Comparison of ENCODE assay signal across 44 mouse cellular contexts in the genomic region with DNA sequence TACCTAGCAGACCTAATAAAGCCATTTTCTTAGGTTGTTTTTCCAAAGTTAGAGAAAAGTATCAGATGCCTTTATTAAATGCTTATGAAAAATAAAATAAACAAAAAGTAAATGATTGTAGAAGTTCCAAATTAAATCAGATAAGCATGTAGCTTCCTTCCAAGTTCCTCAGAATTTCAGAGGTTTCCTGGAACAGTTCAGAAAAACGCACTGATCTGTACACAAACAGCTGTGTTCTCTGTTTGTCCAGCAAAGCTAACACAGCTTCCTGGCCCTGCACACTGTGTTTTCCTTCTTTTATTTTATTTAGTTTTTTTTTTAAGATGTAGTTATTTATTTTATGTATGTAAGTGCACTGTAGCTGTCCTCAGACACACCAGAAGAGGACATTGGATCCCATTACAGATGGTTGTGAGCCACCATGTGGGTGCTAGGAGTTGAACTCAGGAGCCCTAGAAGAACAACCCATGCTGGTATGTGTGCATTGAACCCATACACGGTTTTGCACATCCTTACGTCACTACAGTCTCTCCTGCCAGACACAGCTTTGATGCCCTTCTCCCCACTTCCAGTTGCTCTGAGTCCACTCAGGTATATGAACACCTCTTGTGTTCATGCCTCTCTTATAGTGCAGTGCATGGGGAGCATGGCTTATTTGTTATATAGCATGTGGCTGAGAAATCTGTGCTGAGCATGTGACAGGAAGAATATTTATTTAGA. TPM values are rescaled to one million over a fixed set of nuclear protein-coding genes. Genes with fewer than 3 reads are reported as not detected.
"Had no signal": no experiment of that assay in that cellular context is flagged by ENCODE, and none has a peak within 500 bp of the region (broad histone marks: within the 10 kb centered on the region; RNA-seq: fewer than 3 reads in every experiment).

No protein-coding gene starts in this region.

- H3K4me3 ChIP-seq: left cerebral cortex, adult 2 months; limb, embryonic 10.5 days; limb, embryonic 12.5 days; limb, embryonic 13.5 days; limb, embryonic 15.5 days; liver, embryonic 13.5 days; liver, embryonic 15.5 days; lung, embryonic 15.5 days; megakaryocyte, embryonic 14.5 days; midbrain, embryonic 10.5 days; midbrain, embryonic 12.5 days; midbrain, embryonic 13.5 days; midbrain, embryonic 15.5 days; myocyte; neural tube, embryonic 12.5 days had no signal

- H3K4me1 ChIP-seq: limb, embryonic 10.5 days; limb, embryonic 12.5 days; limb, embryonic 13.5 days; limb, embryonic 15.5 days; lung, embryonic 15.5 days; midbrain, embryonic 10.5 days; midbrain, embryonic 12.5 days; midbrain, embryonic 13.5 days; midbrain, embryonic 15.5 days; neural tube, embryonic 12.5 days had no signal

- H3K27ac ChIP-seq: left cerebral cortex, adult 2 months; limb, embryonic 10.5 days; limb, embryonic 12.5 days; limb, embryonic 13.5 days; limb, embryonic 15.5 days; liver, embryonic 13.5 days; liver, embryonic 14.5 days; liver, embryonic 15.5 days; lung, embryonic 15.5 days; macrophage; midbrain, embryonic 10.5 days; midbrain, embryonic 12.5 days; midbrain, embryonic 13.5 days; midbrain, embryonic 15.5 days; neural tube, embryonic 12.5 days had no signal

- H3K4me2 ChIP-seq: limb, embryonic 12.5 days; limb, embryonic 13.5 days; limb, embryonic 15.5 days; liver, embryonic 13.5 days; liver, embryonic 15.5 days; lung, embryonic 14.5 days; lung, embryonic 15.5 days; midbrain, embryonic 11.5 days; midbrain, embryonic 12.5 days; midbrain, embryonic 13.5 days; midbrain, embryonic 15.5 days; neural tube, embryonic 12.5 days had no signal

- ATAC-seq: lung, postnatal 0 days; midbrain, embryonic 13.5 days; midbrain, embryonic 15.5 days; midbrain, embryonic 16.5 days had no signal

- H3K9ac ChIP-seq: limb, embryonic 12.5 days; limb, embryonic 13.5 days; limb, embryonic 15.5 days; liver, embryonic 13.5 days; liver, embryonic 14.5 days; liver, embryonic 15.5 days; lung, embryonic 14.5 days; lung, embryonic 15.5 days; midbrain, embryonic 12.5 days; midbrain, embryonic 13.5 days; midbrain, embryonic 15.5 days; neural tube, embryonic 12.5 days had no signal

- H3K9me3 ChIP-seq: limb, embryonic 10.5 days; limb, embryonic 12.5 days; limb, embryonic 13.5 days; limb, embryonic 15.5 days; liver, embryonic 13.5 days; liver, embryonic 15.5 days; lung, embryonic 15.5 days; megakaryocyte, embryonic 14.5 days; midbrain, embryonic 10.5 days; midbrain, embryonic 12.5 days; midbrain, embryonic 13.5 days; midbrain, embryonic 15.5 days; neural tube, embryonic 12.5 days had no signal

- H3K27me3 ChIP-seq: limb, embryonic 12.5 days; limb, embryonic 13.5 days; limb, embryonic 15.5 days; liver, embryonic 13.5 days; liver, embryonic 15.5 days; lung, embryonic 15.5 days; megakaryocyte, embryonic 14.5 days; midbrain, embryonic 12.5 days; midbrain, embryonic 13.5 days; midbrain, embryonic 15.5 days; neural tube, embryonic 12.5 days had no signal

- DNase-seq: left cerebral cortex, postnatal 4 days; liver; liver, embryonic 13.5 days; lung, adult 18-20 months; lung, adult 2 months; lung, embryonic 14.5 days; lung, postnatal 10 days; lung, postnatal 14 days; lung, postnatal 36 days; lung, postnatal 4 days; midbrain, embryonic 14.5 days had no signal

RNA-seq across cellular contexts. Expression of gene Icam2, which starts 24.9 kb away (rescaled TPM):
- polyA plus RNA-seq: myocyte had no signal

RNA-seq across cellular contexts. Expression of gene Prr29, which starts 47.5 kb away (rescaled TPM):
- total RNA-seq: left cerebral cortex, adult 18-20 months; left cerebral cortex, adult 2 months; left cerebral cortex, adult 8-10 months; left cerebral cortex, postnatal 10 days; left cerebral cortex, postnatal 14 days; left cerebral cortex, postnatal 25 days; left cerebral cortex, postnatal 36 days; left cerebral cortex, postnatal 4 days; megakaryocyte progenitor cell, adult 5-6 weeks; megakaryocyte, adult 5-6 weeks; megakaryocyte-erythroid progenitor cell, adult 5-6 weeks; monocyte, adult 5-6 weeks had no signal
- polyA plus RNA-seq: limb, embryonic 10.5 days; limb, embryonic 11.5 days; limb, embryonic 12.5 days; liver, embryonic 13.5 days; liver, embryonic 14.5 days; liver, embryonic 15.5 days; liver, embryonic 16.5 days; macrophage; midbrain, embryonic 11.5 days; midbrain, embryonic 12.5 days; midbrain, embryonic 13.5 days; midbrain, embryonic 14.5 days; midbrain, embryonic 15.5 days; midbrain, embryonic 16.5 days; midbrain, postnatal 0 days; neural tube, embryonic 11.5 days; neural tube, embryonic 12.5 days had no signal

RNA-seq across cellular contexts. Expression of gene Scn4a, which starts 59.7 kb away (rescaled TPM):
- total RNA-seq: left cerebral cortex, adult 18-20 months; left cerebral cortex, adult 2 months; left cerebral cortex, postnatal 25 days; left cerebral cortex, postnatal 36 days; left cerebral cortex, postnatal 4 days; megakaryocyte progenitor cell, adult 5-6 weeks; midbrain, postnatal 0 days had no signal
- polyA plus RNA-seq: limb, embryonic 10.5 days; midbrain, embryonic 11.5 days; midbrain, embryonic 12.5 days; midbrain, embryonic 14.5 days; midbrain, embryonic 15.5 days; midbrain, embryonic 16.5 days had no signal
